Mouse (Mus musculus): ENCODE measurements around the gene Best2. TPM values are rescaled to one million over a fixed set of nuclear protein-coding genes. Genes with fewer than 3 reads are reported as not detected.

The Best2 gene
- polyA plus RNA-seq, 1 experiment from 2014 or later: 0.29 TPM

DNA sequence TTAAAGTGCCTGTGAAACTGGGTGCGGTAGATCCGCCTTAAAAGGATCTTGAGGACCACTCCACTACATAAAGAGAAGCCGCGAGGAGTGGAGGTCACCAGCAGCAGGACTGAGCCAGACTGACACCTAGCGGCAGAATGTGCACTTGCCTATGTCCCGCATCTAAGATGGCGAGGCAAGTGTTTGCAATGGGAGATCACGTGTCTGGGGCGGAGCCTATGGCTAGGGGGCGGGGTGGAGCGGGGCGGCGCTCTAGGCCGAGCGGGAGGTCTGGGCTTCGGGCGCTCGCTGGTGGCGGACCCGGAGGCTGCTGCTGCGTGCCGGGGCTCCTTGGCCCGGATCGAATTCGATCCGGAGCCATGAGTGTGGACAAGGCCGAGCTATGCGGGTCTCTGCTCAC lies 24.0 kb downstream of the Best2 start, which contains the start of gene Hook2:
Gene Hook2, plus strand, starts transcription at position 255 of the 400 bp plus-strand sequence.
- Histone ChIP-seq H3K27ac (ENCODE audit: low read length) (peak within 1 kb of the TSS; percentile 84), H3K36me3 (ENCODE audit: control insufficient read depth, insufficient read depth, low read length) (no peaks in the 10 kb centered on the region), H3K27me3 (ENCODE audit: control insufficient read depth, insufficient read depth, low read length) (0 out of 2 replicates have a peak, but pooled peaks cover 3% of the 10 kb centered on the region), H3K4me1 (ENCODE audit: control insufficient read depth, insufficient read depth, low read length) (peaks cover 12% of the 10 kb centered on the region; the same call in 1 of the 2 replicates), H3K9ac (replicated peaks; ENCODE audit: low read depth, low read length) (peak within 1 kb of the TSS; percentile 67), H3K9me3 (ENCODE audit: control insufficient read depth, low read depth, low read length) (no peaks in the 10 kb centered on the region), H3K4me2 (replicated peaks; ENCODE audit: low read depth, low read length) (peak within 1 kb of the TSS; percentile 78), H3K4me3 (ENCODE audit: low read depth, low read length) (peak within 1 kb of the TSS; percentile 68)
- peak; percentile 79 for ATAC-seq (ENCODE audit: insufficient number of reproducible peaks, insufficient read depth, low FRiP score, low read depth)
- WGBS: under 1% methylated on average over 28 of the region's 28 CpGs

DNA sequence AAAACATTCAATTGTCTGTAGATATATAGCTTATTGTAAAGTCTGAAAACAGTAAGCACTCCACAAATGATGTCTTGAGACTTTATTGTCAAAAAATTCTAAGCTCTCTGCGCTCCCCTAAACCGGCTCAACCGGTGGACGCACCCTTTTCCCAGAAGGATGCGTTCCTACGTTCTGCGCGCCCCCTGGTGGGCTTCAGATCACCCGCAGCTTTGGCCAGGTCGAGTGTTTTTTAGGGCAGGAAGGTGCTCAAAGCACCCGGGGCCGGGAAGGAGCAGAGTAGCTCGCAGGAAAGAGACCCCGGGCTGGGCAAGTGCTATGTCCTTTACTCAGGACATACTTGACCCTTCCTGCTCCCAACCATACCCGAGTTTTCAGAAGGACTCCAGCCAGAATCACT lies 24.5 kb downstream of the Best2 start:
- H3K36me3 ChIP-seq (ENCODE audit: control insufficient read depth, insufficient read depth, low read length): no peaks in the 10 kb centered on the region
- H3K9me3 ChIP-seq (ENCODE audit: control insufficient read depth, low read depth, low read length): no peaks in the 10 kb centered on the region
- peak overlapping the region; percentile 78 for H3K4me2 ChIP-seq (replicated peaks; ENCODE audit: low read depth, low read length)
- peak overlapping the region; percentile 68 for H3K4me3 ChIP-seq (ENCODE audit: low read depth, low read length)
- peak overlapping the region; percentile 52; the same call in 1 of the 2 replicates for H3K9ac ChIP-seq (replicated peaks; ENCODE audit: low read depth, low read length)
- H3K27me3 ChIP-seq (ENCODE audit: control insufficient read depth, insufficient read depth, low read length): 0 out of 2 replicates have a peak, but pooled peaks cover 3% of the 10 kb centered on the region
- peak overlapping the region; percentile 84 for H3K27ac ChIP-seq (ENCODE audit: low read length)
- ATAC-seq (ENCODE audit: insufficient number of reproducible peaks, insufficient read depth, low FRiP score, low read depth): peak; percentile 61
- peaks cover 17% of the 10 kb centered on the region for H3K4me1 ChIP-seq (ENCODE audit: control insufficient read depth, insufficient read depth, low read length)
- under 1% methylated on average over 15 of the region's 15 CpGs for WGBS

DNA sequence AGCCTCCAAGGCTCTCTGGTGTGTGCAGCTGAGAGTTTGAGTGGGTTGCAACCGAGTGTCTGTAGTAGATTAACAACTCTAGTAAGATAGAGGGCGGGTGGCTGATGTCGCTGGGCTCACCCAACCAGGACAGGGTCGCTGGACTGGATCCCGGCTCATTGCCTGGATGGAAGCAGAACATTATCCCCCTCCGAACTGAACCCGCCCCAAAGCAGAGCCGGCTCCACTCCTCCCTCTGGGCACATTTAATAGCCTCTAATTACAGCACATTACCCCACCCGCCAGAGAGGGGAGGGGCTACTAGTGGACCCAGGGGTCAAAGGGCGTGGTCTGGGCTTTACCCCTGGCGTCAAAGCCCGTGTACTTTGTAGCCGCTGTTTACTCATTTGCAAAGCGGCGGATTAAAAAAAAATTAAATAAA lies 25.0 kb downstream of the Best2 start:
- H3K36me3 ChIP-seq (ENCODE audit: control insufficient read depth, insufficient read depth, low read length): no peaks in the 10 kb centered on the region
- no peak for ATAC-seq (ENCODE audit: insufficient number of reproducible peaks, insufficient read depth, low FRiP score, low read depth)
- WGBS: 13% methylated on average over 15 of the region's 15 CpGs
- H3K9ac ChIP-seq (replicated peaks; ENCODE audit: low read depth, low read length): no peak overlapping the region; the same call in 1 of the 2 replicates
- peak overlapping the region; percentile 84 for H3K27ac ChIP-seq (ENCODE audit: low read length)
- H3K4me1 ChIP-seq (ENCODE audit: control insufficient read depth, insufficient read depth, low read length): peaks cover 21% of the 10 kb centered on the region
- peak overlapping the region; percentile 78 for H3K4me2 ChIP-seq (replicated peaks; ENCODE audit: low read depth, low read length)
- H3K4me3 ChIP-seq (ENCODE audit: low read depth, low read length): peak overlapping the region; percentile 68; the same call in 1 of the 2 replicates
- no peaks in the 10 kb centered on the region for H3K9me3 ChIP-seq (ENCODE audit: control insufficient read depth, low read depth, low read length)
- 0 out of 2 replicates have a peak, but pooled peaks cover 3% of the 10 kb centered on the region for H3K27me3 ChIP-seq (ENCODE audit: control insufficient read depth, insufficient read depth, low read length)

DNA sequence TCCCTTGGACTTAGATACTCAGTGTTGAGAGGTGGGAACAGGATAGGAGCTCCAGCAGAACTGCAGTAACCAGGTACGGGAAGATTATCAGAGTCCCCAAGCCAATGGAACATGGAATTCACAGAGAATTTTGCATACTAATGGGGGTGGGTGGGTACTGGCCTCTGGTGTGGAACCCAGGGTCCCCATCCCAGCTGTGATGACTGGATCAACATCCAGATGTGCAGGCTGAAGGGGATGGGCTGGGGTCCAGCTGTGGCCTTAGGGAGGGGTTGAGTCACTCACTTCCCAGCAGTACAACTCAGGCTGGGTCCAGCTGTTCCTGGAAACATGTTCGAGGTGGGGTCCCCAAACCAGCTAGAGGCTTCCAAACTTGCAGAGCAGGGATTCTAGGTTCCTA lies 26.4 kb downstream of the Best2 start:
- Histone ChIP-seq H3K4me2 (replicated peaks; ENCODE audit: low read depth, low read length) (no peak overlapping the region), H3K27ac (ENCODE audit: low read length) (no peak overlapping the region), H3K9me3 (ENCODE audit: control insufficient read depth, low read depth, low read length) (no peaks in the 10 kb centered on the region), H3K9ac (replicated peaks; ENCODE audit: low read depth, low read length) (no peak overlapping the region), H3K36me3 (ENCODE audit: control insufficient read depth, insufficient read depth, low read length) (no peaks in the 10 kb centered on the region), H3K27me3 (ENCODE audit: control insufficient read depth, insufficient read depth, low read length) (0 out of 2 replicates have a peak, but pooled peaks cover 3% of the 10 kb centered on the region), H3K4me1 (ENCODE audit: control insufficient read depth, insufficient read depth, low read length) (peaks cover 28% of the 10 kb centered on the region), H3K4me3 (ENCODE audit: low read depth, low read length) (no peak overlapping the region)
- ATAC-seq (ENCODE audit: insufficient number of reproducible peaks, insufficient read depth, low FRiP score, low read depth): no peak
- 71% methylated on average over 2 of the region's 2 CpGs for WGBS

DNA sequence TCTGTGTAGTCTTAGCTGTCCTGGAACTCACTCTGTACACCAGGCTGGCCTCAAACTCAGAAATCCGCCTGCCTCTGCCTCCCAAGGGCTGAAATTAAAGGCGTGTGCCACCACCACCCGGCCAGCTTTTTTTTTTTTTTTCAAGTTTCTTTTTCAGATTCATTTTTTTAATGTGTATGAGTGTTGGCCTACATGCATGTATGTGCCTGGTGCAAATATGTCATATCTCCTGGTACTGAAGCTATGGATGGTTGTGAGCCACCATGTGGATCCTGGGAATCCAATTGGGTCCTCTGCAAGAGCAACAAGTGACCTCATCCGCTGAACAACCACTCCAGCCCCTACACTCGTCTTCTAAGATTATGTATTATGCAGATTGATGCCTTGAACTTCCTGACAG lies 26.9 kb downstream of the Best2 start:
- H3K27me3 ChIP-seq (ENCODE audit: control insufficient read depth, insufficient read depth, low read length): 0 out of 2 replicates have a peak, but pooled peaks cover 3% of the 10 kb centered on the region
- no peak for ATAC-seq (ENCODE audit: insufficient number of reproducible peaks, insufficient read depth, low FRiP score, low read depth)
- H3K36me3 ChIP-seq (ENCODE audit: control insufficient read depth, insufficient read depth, low read length): no peaks in the 10 kb centered on the region
- no peaks in the 10 kb centered on the region for H3K9me3 ChIP-seq (ENCODE audit: control insufficient read depth, low read depth, low read length)
- no peak overlapping the region for H3K27ac ChIP-seq (ENCODE audit: low read length)
- H3K4me2 ChIP-seq (replicated peaks; ENCODE audit: low read depth, low read length): no peak overlapping the region
- H3K4me1 ChIP-seq (ENCODE audit: control insufficient read depth, insufficient read depth, low read length): peaks cover 28% of the 10 kb centered on the region
- 80% methylated on average over 5 of the region's 5 CpGs for WGBS
- H3K9ac ChIP-seq (replicated peaks; ENCODE audit: low read depth, low read length): no peak overlapping the region
- H3K4me3 ChIP-seq (ENCODE audit: low read depth, low read length): no peak overlapping the region

DNA sequence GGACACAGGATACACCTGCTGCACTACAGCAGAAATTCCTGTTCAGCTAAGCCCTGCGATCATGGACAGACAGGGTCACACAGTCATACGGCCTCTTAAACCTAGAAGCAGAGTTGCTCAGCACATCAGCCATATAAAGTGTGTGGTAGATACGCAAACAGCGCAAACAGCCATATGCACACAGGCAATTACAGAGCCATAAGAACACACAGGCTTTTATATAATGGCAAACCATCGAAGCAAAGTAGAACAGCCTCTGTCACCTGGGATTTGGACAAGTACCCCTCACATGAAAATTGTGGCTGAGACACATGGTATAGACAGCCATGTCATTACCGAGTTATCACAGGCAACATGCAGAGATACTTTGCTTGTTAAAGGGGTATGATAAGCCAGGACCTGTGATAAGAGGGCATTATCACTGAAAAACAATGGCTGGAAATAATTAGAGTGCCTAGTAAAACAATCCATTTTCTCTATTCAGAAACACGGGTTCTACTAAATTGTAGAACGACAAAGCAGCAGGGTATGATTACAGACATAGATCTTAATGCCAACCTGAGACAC lies 27.9 kb downstream of the Best2 start:
- H3K36me3 ChIP-seq (ENCODE audit: control insufficient read depth, insufficient read depth, low read length): no peaks in the 10 kb centered on the region
- no peaks in the 10 kb centered on the region for H3K9me3 ChIP-seq (ENCODE audit: control insufficient read depth, low read depth, low read length)
- peaks cover 33% of the 10 kb centered on the region for H3K4me1 ChIP-seq (ENCODE audit: control insufficient read depth, insufficient read depth, low read length)
- ATAC-seq (ENCODE audit: insufficient number of reproducible peaks, insufficient read depth, low FRiP score, low read depth): no peak
- peak overlapping the region; percentile 99 for H3K4me2 ChIP-seq (replicated peaks; ENCODE audit: low read depth, low read length)
- 0 out of 2 replicates have a peak, but pooled peaks cover 3% of the 10 kb centered on the region for H3K27me3 ChIP-seq (ENCODE audit: control insufficient read depth, insufficient read depth, low read length)
- peak overlapping the region; percentile 89 for H3K27ac ChIP-seq (ENCODE audit: low read length)
- peak overlapping the region; percentile 39 for H3K4me3 ChIP-seq (ENCODE audit: low read depth, low read length)
- 31% methylated on average over 8 of the region's 8 CpGs for WGBS
- H3K9ac ChIP-seq (replicated peaks; ENCODE audit: low read depth, low read length): peak overlapping the region; percentile 33; the same call in 1 of the 2 replicates

DNA sequence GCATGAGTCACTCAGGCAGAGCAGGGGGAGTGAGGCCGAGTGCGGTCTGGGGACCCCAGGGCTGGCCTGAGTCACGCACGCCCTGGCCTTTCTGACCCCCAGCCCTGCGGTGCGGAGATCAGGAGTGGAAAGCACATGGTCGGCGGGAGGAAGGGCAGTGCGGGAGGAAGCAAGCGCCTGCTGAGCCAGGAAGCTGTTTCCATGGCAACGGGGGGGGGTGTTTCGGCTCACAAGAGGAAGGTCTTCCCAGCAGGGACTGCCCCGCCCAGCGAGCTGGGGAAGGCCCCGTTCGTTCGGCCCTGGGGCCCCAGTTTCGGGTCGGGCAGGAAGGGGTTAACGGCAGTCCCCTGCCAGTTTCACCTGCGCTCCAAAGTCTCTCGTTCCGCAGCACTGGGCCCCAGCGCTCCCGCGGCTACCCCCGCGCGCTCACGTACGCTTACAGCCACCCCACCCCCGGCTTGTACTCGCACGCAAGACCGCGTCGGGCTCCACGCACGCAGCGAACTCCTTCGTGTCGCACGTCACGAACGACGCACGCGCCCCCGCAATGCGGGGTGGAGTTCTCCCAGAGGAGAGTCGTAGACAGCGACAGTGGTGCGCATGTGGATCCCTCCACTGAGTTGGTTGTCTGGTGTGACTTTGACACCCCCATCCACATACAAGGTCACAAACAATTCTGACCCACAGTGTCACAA lies 28.5 kb downstream of the Best2 start:
- peak; percentile 50 for ATAC-seq (ENCODE audit: insufficient number of reproducible peaks, insufficient read depth, low FRiP score, low read depth)
- Histone ChIP-seq H3K4me2 (replicated peaks; ENCODE audit: low read depth, low read length) (peak overlapping the region; percentile 99), H3K27ac (ENCODE audit: low read length) (peak overlapping the region; percentile 89), H3K9me3 (ENCODE audit: control insufficient read depth, low read depth, low read length) (no peaks in the 10 kb centered on the region), H3K4me3 (ENCODE audit: low read depth, low read length) (peak overlapping the region; percentile 39), H3K36me3 (ENCODE audit: control insufficient read depth, insufficient read depth, low read length) (no peaks in the 10 kb centered on the region), H3K9ac (replicated peaks; ENCODE audit: low read depth, low read length) (peak overlapping the region; percentile 33; the same call in 1 of the 2 replicates), H3K27me3 (ENCODE audit: control insufficient read depth, insufficient read depth, low read length) (0 out of 2 replicates have a peak, but pooled peaks cover 3% of the 10 kb centered on the region), H3K4me1 (ENCODE audit: control insufficient read depth, insufficient read depth, low read length) (peaks cover 36% of the 10 kb centered on the region)
- under 1% methylated on average over 53 of the region's 53 CpGs for WGBS

DNA sequence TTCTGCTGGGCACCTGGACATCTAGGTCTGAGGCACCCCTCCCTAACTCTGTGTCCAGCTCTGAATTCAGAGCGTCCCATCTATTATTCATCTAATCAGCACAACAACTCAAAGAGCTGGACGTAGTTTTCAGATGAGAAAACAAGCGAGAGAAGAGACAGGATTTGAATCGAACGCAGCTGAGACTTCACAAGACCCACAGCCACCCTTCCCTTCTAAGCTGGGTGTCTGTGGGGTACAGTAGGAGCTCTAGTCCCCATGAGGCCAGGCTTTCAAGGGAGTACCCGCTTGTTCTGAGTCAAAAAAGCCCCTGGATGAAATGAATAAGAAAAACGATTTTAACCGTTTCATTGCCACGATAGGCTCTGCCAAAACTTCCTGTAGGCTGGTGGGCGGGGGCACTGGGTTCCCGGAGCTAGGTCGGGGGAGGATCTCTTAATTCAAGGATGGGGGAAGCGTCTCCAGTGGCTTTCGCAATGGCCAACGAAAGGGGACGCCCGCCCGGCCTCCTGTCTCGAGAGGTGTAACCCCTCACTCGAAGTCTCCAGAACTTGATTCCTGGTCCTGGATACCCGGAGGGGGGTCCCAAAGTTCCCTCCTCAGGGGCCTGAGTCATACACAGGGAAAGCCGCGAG lies 29.2 kb downstream of the Best2 start:
- H3K4me2 ChIP-seq (replicated peaks; ENCODE audit: low read depth, low read length): peak overlapping the region; percentile 99
- under 1% methylated on average over 23 of the region's 23 CpGs for WGBS
- peaks cover 41% of the 10 kb centered on the region for H3K4me1 ChIP-seq (ENCODE audit: control insufficient read depth, insufficient read depth, low read length)

More for the DNA sequence above, 29.2 kb downstream of the Best2 start:
- Histone ChIP-seq H3K9ac (replicated peaks; ENCODE audit: low read depth, low read length) (peak overlapping the region; percentile 33; the same call in 1 of the 2 replicates), H3K9me3 (ENCODE audit: control insufficient read depth, low read depth, low read length) (no peaks in the 10 kb centered on the region), H3K27ac (ENCODE audit: low read length) (peak overlapping the region; percentile 89), H3K4me3 (ENCODE audit: low read depth, low read length) (peak overlapping the region; percentile 39), H3K27me3 (ENCODE audit: control insufficient read depth, insufficient read depth, low read length) (0 out of 2 replicates have a peak, but pooled peaks cover 3% of the 10 kb centered on the region), H3K36me3 (ENCODE audit: control insufficient read depth, insufficient read depth, low read length) (no peaks in the 10 kb centered on the region)
- no peak for ATAC-seq (ENCODE audit: insufficient number of reproducible peaks, insufficient read depth, low FRiP score, low read depth)

Data from stomach, embryonic 14.5 days (tissue).